Mouse (Mus musculus): ENCODE measurements at regions not wholly inside any gene's neighbourhood (a gene's known extent, or its start where the extent isn't known, plus 50 kb on each side); places are given as distances from the start of the nearest gene placed in this dataset.

- peak in 1 of 2 experiments; percentile 1 for DNase-seq (ENCODE audit: low spot score in 2 of 2)
Measured at GRCm38 (mm10) chr12:97047674-97048073, 1211.6 kb downstream of the Galc start.

More at GRCm38 (mm10) chr12:97047674-97048073, 1211.6 kb downstream of the Galc start:
- H3K27ac ChIP-seq, result no peak overlapping the region
- no peak overlapping the region for H3K4me3 ChIP-seq
- no peak for TF ChIP-seq CTCF (conservative IDR thresholded peaks at IDR 0.05)
